28 mouse cellular contexts compared by ENCODE assay signal in genomic region chr14:74544028-74544427, GRCm38 (mm10).
"Had no signal": no experiment of that assay in that cellular context is flagged by ENCODE, and none has a peak within 500 bp of the region (broad histone marks: within the 10 kb centered on the region; RNA-seq: fewer than 3 reads in every experiment).

No protein-coding gene starts in this region.

- H3K27me3 ChIP-seq: embryonic facial prominence, embryonic 12.5 days; embryonic facial prominence, embryonic 13.5 days; embryonic facial prominence, embryonic 15.5 days; forebrain, embryonic 12.5 days; forebrain, embryonic 13.5 days; forebrain, embryonic 15.5 days had no signal

- H3K36me3 ChIP-seq: embryonic facial prominence, embryonic 12.5 days; embryonic facial prominence, embryonic 13.5 days; embryonic facial prominence, embryonic 15.5 days; forebrain, embryonic 10.5 days; forebrain, embryonic 12.5 days; forebrain, embryonic 15.5 days had no signal

- H3K4me2 ChIP-seq: embryonic facial prominence, embryonic 12.5 days; embryonic facial prominence, embryonic 13.5 days; embryonic facial prominence, embryonic 15.5 days; forebrain, embryonic 12.5 days; forebrain, embryonic 13.5 days; forebrain, embryonic 15.5 days had no signal

- H3K27ac ChIP-seq: embryonic facial prominence, embryonic 12.5 days; embryonic facial prominence, embryonic 13.5 days; embryonic facial prominence, embryonic 15.5 days; forebrain, embryonic 10.5 days; forebrain, embryonic 12.5 days; forebrain, embryonic 13.5 days; forebrain, embryonic 15.5 days; gastrocnemius, adult 2 months; heart, adult 2 months had no signal

- H3K4me3 ChIP-seq: embryonic facial prominence, embryonic 12.5 days; embryonic facial prominence, embryonic 13.5 days; embryonic facial prominence, embryonic 15.5 days; erythroblast, embryonic 14.5 days; forebrain, embryonic 10.5 days; forebrain, embryonic 12.5 days; forebrain, embryonic 13.5 days; forebrain, embryonic 15.5 days; gastrocnemius, adult 2 months; heart, adult 2 months had no signal

- H3K9ac ChIP-seq: embryonic facial prominence, embryonic 12.5 days; embryonic facial prominence, embryonic 13.5 days; embryonic facial prominence, embryonic 15.5 days; forebrain, embryonic 12.5 days; forebrain, embryonic 13.5 days; forebrain, embryonic 15.5 days; forebrain, postnatal 0 days had no signal

- ATAC-seq: forebrain, embryonic 13.5 days; forebrain, embryonic 14.5 days; forebrain, embryonic 15.5 days; forebrain, embryonic 16.5 days; forebrain, postnatal 0 days had no signal

- H3K9me3 ChIP-seq: embryonic facial prominence, embryonic 12.5 days; embryonic facial prominence, embryonic 13.5 days; embryonic facial prominence, embryonic 15.5 days; forebrain, embryonic 10.5 days; forebrain, embryonic 12.5 days; forebrain, embryonic 13.5 days; forebrain, embryonic 15.5 days had no signal

- H3K4me1 ChIP-seq: embryonic facial prominence, embryonic 12.5 days; embryonic facial prominence, embryonic 13.5 days; embryonic facial prominence, embryonic 15.5 days; forebrain, embryonic 10.5 days; forebrain, embryonic 12.5 days; forebrain, embryonic 13.5 days; forebrain, embryonic 15.5 days had no signal

- DNase-seq: cerebellum, adult 2 months; cerebellum, adult 8-10 months; cerebellum, adult 9-10 months; cerebellum, adult 9-11 months; cerebellum, postnatal 10 days; cerebellum, postnatal 14 days; cerebellum, postnatal 25 days; cerebellum, postnatal 36 days; embryo, embryonic 11 days; forebrain, postnatal 0 days; gastrocnemius, adult 2 months; gastrocnemius, postnatal 10 days; gastrocnemius, postnatal 14 days; gastrocnemius, postnatal 25 days; gastrocnemius, postnatal 36 days; heart, adult 11 months; heart, adult 18-20 months; heart, adult 2 months had no signal
